Mouse (Mus musculus) intestine, postnatal 0 days (tissue): Measurements from ENCODE around the gene Rcl1. TPM values are rescaled to one million over a fixed set of nuclear protein-coding genes. Genes with fewer than 3 reads are reported as not detected.
A peak's percentile ranks its signal among the peaks of the same experiment; 100 is the strongest.

Experiments used
- ATAC-seq: fragments of 200-750 bp; cut with Nextera tagmentation; 2 replicates; pipeline ENCODE4 v1.8.0; 2017; ENCODE audit warnings: mild to moderate bottlenecking, moderate TSS enrichment, moderate library complexity
- H3K27ac ChIP-seq: fragments of 300-500 bp; sonication (generic); 2 replicates; pipeline ENCODE4 v1.5.1; 2014; ENCODE audit warnings: mild to moderate bottlenecking, low read depth, low read length, moderate library complexity
- H3K27me3 ChIP-seq: fragments of 300-500 bp; sonication (generic); replicated peaks from 2 replicates; pipeline ENCODE4 v1.6.1; 2014; ENCODE audit warnings: low read length, mixed read lengths; ENCODE audit not compliant: control insufficient read depth, insufficient read depth
- H3K36me3 ChIP-seq: fragments of 300-500 bp; sonication (generic); 2 replicates; pipeline ENCODE4 v1.6.1; 2014; ENCODE audit warnings: mild to moderate bottlenecking, moderate library complexity; ENCODE audit not compliant: control insufficient read depth, insufficient read depth
- H3K4me1 ChIP-seq: fragments of 300-500 bp; sonication (generic); replicated peaks from 2 replicates; pipeline ENCODE4 v1.6.1; 2014; ENCODE audit warnings: antibody characterized with exemption, low read length, mixed read lengths; ENCODE audit not compliant: control insufficient read depth, insufficient read depth
- H3K4me2 ChIP-seq: fragments of 300-500 bp; sonication (generic); replicated peaks from 2 replicates; pipeline ENCODE4 v1.6.1; 2014; ENCODE audit warnings: low read depth, mild to moderate bottlenecking, moderate library complexity
- H3K4me3 ChIP-seq: fragments of 300-500 bp; sonication (generic); 2 replicates; pipeline ENCODE4 v1.5.1; 2014; ENCODE audit warnings: low read depth, low read length
- H3K9ac ChIP-seq: fragments of 300-500 bp; sonication (generic); 2 replicates; pipeline ENCODE4 v1.6.1; 2014; ENCODE audit warnings: mild to moderate bottlenecking, low read depth, low read length
- H3K9me3 ChIP-seq: fragments of 300-500 bp; sonication (generic); 2 replicates; pipeline ENCODE4 v1.6.1; 2016; ENCODE audit warnings: mixed run types; ENCODE audit not compliant: control insufficient read depth
- CTCF ChIP-seq: sonication (generic); IDR thresholded peaks from 2 replicates; pipeline ENCODE4 v1.5.1; 2016; ENCODE audit warnings: low read depth, mild to moderate bottlenecking, control low read depth, antibody characterized with exemption, moderate library complexity
- WGBS: fragments of 180-500 bp; shearing (Covaris S2); extraction: QIAGEN DNeasy Blood & Tissue Kit; methylation state at CpG from one replicate; pipeline ENCODE4 v1.1.7; 2014; 5-methylcytosine and 5-hydroxymethylcytosine counted together
- polyA plus RNA-seq: library from polyadenylated mRNA; unstranded; fragments of >200 nt; fragmentation: Nextera tagmentation; extraction: Ambion mirVana; gene quantifications from 2 replicates; pipeline ENCODE4 v1.2.1, GENCODE M21; 2015

The Rcl1 gene
- polyA plus RNA-seq, 1 experiment from 2014 or later = 17.4 TPM

- H3K9me3 ChIP-seq = no peaks in the 10 kb centered on the region
- ATAC-seq = no peak
- H3K4me2 ChIP-seq = no peak overlapping the region
- no peak overlapping the region for H3K4me3 ChIP-seq
- no peak overlapping the region for H3K9ac ChIP-seq
- no peak for TF ChIP-seq CTCF
- H3K4me1 ChIP-seq = no peaks in the 10 kb centered on the region
- WGBS = 68% methylated on average over 3 of the region's 3 CpGs
- H3K36me3 ChIP-seq = no peaks in the 10 kb centered on the region
- no peaks in the 10 kb centered on the region for H3K27me3 ChIP-seq
- H3K27ac ChIP-seq = no peak overlapping the region
Observed at GRCm38 (mm10) chr19:29155552-29155951, 54.4 kb downstream of the Rcl1 start.

- ATAC-seq = peak; percentile 41; the same call in 1 of the 2 replicates
- Histone ChIP-seq H3K27ac (no peak overlapping the region), H3K4me2 (no peak overlapping the region)
Observed at GRCm38 (mm10) chr19:29156417-29156816, 55.2 kb downstream of the Rcl1 start.

GRCm38 (mm10) chr19:29157678-29158466, 56.7 kb downstream of the Rcl1 start:
- H3K9me3 ChIP-seq = no peaks in the 10 kb centered on the region
- H3K4me3 ChIP-seq = no peak overlapping the region
- ATAC-seq = no peak
- TF ChIP-seq CTCF = no peak
- no peak overlapping the region for H3K9ac ChIP-seq
- 93% methylated on average over 5 of the region's 5 CpGs for WGBS
- H3K36me3 ChIP-seq = no peaks in the 10 kb centered on the region
- H3K27me3 ChIP-seq = no peaks in the 10 kb centered on the region
- H3K4me2 ChIP-seq = no peak overlapping the region
- H3K4me1 ChIP-seq = no peaks in the 10 kb centered on the region
- H3K27ac ChIP-seq = no peak overlapping the region

More at GRCm38 (mm10) chr19:29156417-29156816, 55.2 kb downstream of the Rcl1 start:
- WGBS = 49% methylated on average over 3 of the region's 3 CpGs
- Histone ChIP-seq H3K4me3 (no peak overlapping the region), H3K36me3 (no peaks in the 10 kb centered on the region), H3K9ac (no peak overlapping the region), H3K9me3 (no peaks in the 10 kb centered on the region), H3K4me1 (no peaks in the 10 kb centered on the region), H3K27me3 (no peaks in the 10 kb centered on the region)
- no peak for TF ChIP-seq CTCF

- H3K9me3 ChIP-seq = no peaks in the 10 kb centered on the region
- 77% methylated on average over 3 of the region's 3 CpGs for WGBS
- no peaks in the 10 kb centered on the region for H3K4me1 ChIP-seq
- TF ChIP-seq CTCF = no peak
- no peak overlapping the region for H3K27ac ChIP-seq
- H3K9ac ChIP-seq = no peak overlapping the region
- ATAC-seq = no peak
- no peaks in the 10 kb centered on the region for H3K27me3 ChIP-seq
- H3K36me3 ChIP-seq = no peaks in the 10 kb centered on the region
- H3K4me2 ChIP-seq = no peak overlapping the region
- H3K4me3 ChIP-seq = no peak overlapping the region
Observed at GRCm38 (mm10) chr19:29158486-29158885, 57.3 kb downstream of the Rcl1 start.

- WGBS = 85% methylated on average over 4 of the region's 4 CpGs
- ATAC-seq = no peak
- Histone ChIP-seq H3K27ac (no peak overlapping the region), H3K27me3 (no peaks in the 10 kb centered on the region), H3K36me3 (no peaks in the 10 kb centered on the region), H3K4me2 (no peak overlapping the region), H3K4me1 (no peaks in the 10 kb centered on the region), H3K4me3 (no peak overlapping the region), H3K9ac (no peak overlapping the region), H3K9me3 (no peaks in the 10 kb centered on the region)
- no peak for TF ChIP-seq CTCF
Observed at GRCm38 (mm10) chr19:29163817-29164527, 62.8 kb downstream of the Rcl1 start.

- WGBS = 82% methylated on average over 7 of the region's 7 CpGs
Observed at GRCm38 (mm10) chr19:29164528-29165166, 63.5 kb downstream of the Rcl1 start.

More at GRCm38 (mm10) chr19:29164528-29165166, 63.5 kb downstream of the Rcl1 start:
- no peaks in the 10 kb centered on the region for H3K27me3 ChIP-seq
- no peak for TF ChIP-seq CTCF
- no peak overlapping the region for H3K27ac ChIP-seq
- H3K36me3 ChIP-seq = no peaks in the 10 kb centered on the region
- H3K9me3 ChIP-seq = no peaks in the 10 kb centered on the region
- H3K9ac ChIP-seq = no peak overlapping the region
- H3K4me1 ChIP-seq = no peaks in the 10 kb centered on the region
- H3K4me3 ChIP-seq = no peak overlapping the region
- no peak overlapping the region for H3K4me2 ChIP-seq
- ATAC-seq = no peak
